Mouse (Mus musculus) forelimb bud, embryonic 11.5 days (tissue): ENCODE measurements at regions not wholly inside any gene's neighbourhood (a gene's known extent, or its start where the extent isn't known, plus 50 kb on each side); places are given as distances from the start of the nearest gene placed in this dataset.
A peak's percentile ranks its signal among the peaks of the same experiment; 100 is the strongest.

ENCODE experiments used
- DNase-seq: peaks from one replicate; pipeline ENCODE4 v3.0.0-alpha.2; 2012; ENCODE audit warnings: low read depth, low spot score

DNA sequence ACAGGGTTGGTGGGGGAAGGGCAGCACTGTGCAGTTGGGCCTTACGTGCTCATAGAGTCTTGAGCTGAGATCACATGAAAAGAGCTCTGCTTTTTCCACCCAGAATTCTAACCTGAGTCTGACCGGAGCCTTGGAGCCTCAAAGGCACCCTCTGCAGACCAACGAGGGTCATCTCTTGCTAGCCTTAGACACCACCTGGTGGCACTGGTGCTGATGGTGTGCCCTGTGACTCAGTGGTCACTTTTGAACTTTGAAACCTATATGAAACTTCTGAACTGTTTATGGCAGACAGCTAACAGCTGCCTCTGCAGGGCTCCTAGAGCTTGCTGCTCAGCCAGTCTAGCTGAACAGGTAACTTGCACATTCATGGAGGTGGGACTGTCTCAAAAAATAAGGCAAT is 118.5 kb downstream of the Zfp706 start:
- no peak for DNase-seq

DNA sequence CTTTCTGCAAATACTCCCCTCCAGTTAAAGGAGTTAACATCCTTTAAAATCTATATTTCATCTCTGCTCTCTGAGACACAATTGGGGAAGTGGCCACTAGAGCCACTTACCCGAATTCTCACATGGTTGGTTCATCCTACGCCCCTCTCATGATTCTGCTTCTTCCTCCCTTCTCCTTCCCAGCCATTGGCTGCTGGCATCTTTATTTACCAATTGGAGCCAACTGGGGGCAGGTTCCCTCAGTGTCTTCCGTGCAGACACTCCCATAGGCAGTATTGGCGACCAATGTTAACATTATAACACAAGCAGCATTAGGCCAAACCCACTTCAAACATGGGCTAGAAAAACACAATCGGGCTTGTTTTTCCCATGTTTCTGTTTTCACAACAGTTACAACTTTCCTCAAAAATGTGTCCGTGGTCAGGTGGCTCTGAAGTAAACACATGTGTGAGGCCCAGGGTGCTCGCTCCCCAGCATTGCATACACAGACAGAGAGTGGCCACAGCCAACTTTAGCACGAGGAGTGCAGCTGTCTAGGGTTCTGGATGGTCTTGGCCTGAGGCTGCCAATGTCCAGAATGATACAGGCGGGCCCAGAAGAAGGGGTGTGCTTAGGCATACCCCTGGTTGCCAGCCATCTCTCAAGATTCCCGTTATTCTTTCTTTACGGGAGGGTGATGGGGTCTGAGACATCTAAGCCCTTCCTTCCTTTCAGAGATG is 119.1 kb downstream of the Zfp706 start:
- no peak for DNase-seq

DNA sequence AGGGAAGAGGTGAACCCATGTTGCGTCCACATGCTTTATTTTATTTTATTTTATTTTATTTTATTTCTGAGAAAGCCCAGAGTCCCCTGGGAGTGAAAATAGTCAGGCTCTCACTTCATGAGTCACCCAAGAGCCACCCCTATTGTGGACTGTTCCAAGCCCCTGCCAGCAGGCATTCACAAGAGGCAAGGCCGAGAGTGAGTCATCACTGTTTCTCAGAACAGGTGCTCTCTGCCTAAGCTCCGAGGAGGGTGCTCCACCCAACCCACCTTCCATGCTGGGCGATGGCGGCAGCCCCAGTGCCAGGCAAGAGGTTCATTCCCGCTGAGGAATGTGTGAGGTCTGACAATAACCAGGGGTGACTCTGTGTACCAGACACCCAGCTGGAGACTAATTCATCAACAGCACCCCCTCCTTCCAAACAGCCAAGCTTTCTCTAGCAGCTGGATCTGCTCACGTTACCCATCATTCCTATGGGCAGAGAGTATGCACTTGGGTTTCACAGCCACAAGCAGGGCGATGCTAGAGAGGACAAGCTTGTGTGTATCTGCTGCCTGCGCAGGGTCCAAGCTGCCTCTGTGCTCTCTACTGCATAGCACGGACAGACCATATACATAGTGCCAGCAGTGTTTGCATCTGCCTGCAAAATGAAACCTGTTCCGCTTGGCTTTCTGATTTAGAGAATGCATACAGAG is 122.8 kb downstream of the Zfp706 start:
- no peak for DNase-seq

DNA sequence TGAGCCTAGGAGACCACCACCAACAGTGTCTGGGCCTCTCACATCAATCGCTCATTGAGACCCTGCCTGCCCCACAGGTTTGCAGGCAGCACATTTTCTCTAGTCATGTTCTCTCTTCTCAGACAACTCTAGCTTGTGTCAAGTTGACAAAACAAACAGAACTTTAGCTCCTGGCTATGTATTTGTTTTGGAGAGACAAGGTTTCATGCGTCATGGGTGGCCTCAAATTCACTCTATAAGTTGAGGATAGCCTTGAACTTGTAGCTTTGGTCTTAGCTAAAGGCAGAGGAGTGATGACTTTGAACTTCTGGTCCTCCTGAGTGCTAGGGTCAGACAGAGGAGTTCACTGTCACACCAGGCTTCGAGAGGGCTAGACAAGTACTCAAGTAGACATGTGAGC is 123.5 kb downstream of the Zfp706 start:
- DNase-seq: no peak

DNA sequence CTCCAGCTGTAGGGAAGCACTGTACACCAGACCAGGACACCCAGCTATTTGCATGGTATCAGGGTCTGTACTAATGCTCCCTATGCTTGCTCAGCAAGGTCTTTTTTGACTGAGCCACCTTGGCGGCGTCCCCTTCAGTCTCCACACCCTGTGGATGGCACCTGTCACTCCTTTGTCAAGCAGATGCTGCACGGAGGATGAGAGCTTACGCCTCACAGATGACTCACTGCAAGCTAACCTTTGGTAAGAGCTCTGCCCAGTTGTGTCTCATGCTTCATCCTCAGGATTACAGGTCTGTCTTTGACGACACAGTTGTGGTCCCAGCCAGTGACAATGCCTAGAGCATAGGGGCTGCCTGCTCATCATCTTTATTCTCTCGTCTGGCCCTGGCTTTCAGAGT is 124.4 kb downstream of the Zfp706 start:
- DNase-seq: no peak

DNA sequence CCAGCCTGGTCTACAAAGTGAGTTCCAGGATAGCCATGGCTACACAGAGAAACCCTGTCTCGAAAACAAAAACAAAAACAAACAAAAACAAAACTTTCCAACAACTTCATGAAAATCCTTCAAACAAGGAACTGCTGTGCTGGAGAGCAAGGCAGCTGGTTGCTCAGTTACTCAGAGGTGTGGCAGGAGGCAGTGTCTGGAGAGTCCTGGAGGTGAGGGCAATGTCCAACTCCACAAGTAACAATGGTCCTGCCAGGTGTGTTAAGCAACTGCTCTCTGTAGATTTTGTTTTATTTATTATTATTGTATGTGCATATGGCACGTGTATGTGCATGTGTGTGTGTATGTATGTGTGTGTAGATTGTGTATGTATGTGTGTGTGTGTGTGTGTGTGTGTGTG is 126.0 kb downstream of the Zfp706 start:
- DNase-seq: no peak

DNA sequence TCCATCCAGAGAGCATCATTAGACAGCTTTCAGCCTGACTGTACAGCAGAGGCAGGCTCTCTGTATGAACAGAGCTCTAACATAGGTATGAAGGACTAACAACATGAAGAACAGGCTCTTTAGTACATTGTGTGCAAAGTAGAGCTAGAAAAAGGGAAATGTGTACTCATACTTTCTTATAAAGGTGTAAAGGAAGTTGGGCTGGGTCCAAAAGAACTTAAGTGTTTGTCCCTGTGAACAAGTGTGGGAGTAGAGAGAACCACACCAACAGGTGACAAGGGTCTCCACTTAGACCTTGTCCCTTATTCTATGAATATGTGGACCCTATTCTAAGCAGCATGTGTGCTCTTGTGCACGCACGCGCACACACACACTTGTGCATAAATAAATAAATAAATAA is 127.0 kb downstream of the Zfp706 start:
- DNase-seq: no peak

DNA sequence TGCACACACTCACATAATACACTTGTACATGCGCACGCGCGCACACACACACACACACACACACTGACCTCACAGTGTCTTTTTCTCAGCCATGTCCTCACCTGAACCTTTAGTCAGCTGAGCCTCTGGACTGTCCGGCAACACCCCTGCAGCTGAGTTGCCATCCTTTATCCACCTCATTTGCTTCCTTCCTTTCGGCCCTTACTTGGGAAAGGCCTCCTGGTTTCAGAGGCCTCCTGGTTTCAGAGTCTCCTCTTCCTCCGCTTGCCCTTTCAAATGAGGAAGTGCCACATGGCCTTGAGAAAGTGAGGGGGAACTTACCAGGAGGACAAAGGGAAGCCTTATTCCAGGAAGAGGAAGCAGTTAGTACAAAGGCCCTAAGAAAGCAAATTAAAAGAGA is 128.0 kb downstream of the Zfp706 start:
- DNase-seq: no peak

DNA sequence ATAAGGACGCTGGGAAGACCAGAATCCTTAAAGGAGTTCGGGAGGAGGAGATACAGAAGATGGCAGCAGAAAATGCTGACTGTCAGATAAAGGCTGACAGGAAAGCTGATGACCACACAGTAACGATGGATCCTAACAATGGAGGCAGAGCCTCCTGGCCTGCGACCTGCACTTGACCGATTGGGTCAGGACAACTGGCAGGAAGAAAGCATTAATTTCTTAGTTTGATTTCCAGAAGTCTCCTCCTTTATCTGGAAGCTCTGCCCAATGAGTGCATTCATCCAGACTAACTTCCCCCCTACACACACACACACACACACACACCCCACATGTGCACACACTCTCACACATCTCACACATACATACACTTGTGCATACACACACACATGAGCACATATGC is 128.6 kb downstream of the Zfp706 start:
- DNase-seq: no peak

DNA sequence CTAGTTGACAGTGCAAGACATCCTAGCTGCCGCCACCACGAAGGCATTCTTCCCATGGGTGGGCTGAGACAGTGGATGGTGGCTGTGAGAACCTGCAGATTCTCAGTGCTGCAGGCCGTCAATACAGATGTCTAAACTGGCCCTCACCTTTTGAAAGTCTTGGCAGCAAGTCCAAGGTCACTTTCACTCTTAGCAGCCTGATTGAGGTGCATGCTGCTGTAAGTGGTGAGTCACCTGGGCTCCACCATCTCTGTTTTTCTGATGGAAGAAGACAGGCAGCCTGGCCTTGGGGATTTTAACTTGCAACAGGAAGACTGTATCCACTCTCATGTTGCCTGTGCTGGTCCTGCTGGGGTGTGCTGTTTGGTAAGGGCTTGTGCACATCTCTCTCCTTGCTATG is 129.3 kb downstream of the Zfp706 start:
- DNase-seq: no peak

DNA sequence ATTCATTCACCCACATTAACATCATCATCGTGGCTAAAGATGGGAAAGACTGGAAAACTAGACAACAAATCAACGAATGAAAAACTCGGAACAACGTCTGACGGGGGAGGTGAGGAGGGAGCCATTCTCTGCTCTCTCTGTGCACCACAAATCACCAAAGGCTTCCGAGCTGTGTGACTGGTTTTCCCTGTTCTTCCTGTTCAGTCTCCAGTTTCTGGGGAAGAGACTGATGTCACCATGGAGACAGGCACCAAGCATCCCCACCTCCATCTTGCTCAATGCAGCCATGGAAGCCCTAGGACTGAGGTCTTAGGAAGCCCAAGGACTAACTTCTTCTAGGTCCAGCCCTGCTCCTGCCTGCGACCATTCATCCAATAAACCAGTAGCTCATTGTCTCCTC is 130.1 kb downstream of the Zfp706 start:
- peak; percentile 33 for DNase-seq

DNA sequence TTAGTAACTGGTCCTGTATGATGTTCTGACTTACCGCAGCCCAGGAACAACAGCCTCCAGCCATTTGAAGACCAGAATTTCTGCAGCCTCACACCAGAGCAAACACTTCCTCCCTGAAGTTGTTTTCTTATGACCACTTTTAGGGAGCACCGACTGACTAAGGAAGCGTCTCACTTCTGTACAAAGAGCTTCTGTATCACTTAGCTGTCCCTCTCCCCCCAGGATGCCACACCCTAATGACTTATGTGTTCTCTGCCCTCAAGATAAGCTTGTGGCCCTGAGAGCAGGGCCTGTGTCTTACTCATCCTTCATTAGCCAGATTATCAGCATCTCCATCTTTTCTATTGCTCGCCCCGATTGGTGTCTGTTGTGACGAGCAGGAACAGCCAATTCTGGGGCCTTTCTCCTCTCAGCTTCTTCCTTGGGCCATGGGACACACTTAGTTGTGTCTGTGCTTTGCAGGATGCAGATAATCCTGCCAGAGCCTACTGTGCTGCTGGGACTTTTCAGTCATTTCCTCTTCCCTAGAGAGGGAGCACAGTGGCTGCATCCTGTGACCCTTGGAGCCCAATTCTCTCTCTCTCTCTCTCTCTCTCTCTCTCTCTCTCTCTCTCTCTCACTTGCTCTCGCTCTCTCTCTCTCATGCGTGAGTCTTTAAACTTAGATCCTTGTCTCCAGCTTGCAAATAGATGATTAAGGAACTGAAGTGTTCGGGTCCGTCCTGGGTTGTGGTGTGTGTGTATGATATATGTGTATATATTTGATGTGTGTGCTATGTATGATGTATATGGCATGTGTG is 131.4 kb downstream of the Zfp706 start:
- no peak for DNase-seq

DNA sequence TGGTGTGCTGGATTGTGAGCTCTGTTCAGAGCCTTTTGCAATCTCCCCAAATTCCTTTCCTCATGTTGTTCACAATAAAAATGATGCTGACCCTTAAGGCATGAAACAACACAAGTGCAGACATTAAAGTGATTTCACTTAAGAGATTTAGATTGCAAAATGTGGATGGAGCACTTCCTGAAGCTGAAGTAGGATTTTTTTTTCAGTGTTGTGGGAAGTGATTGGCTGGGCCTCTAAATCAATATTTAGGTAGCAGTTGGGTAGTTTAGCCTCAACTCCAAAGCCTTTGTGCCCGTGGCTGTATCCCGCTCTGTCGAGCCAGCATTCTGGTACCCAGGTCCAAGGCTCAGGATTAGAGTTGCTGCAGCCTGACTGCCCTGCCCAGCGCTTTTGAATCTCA is 133.0 kb downstream of the Zfp706 start:
- DNase-seq: no peak

DNA sequence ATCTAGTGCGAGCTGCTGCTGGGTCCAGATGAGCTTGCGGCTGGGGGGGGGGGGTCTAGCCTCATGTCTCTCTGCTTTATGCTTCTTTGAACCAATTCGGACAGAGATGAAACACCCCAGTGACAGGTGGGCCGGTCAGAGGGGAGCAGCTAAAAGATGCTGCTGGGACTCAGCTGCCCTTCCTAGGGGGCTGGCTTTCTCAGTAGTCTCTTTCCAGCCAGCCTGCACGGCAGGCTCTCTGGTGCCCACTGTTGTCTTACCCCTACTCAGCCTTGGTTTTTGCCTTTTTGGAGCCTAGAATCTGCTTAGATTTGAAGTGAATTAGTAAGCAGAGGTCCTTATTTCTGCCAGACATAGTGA is 133.7 kb downstream of the Zfp706 start:
- no peak for DNase-seq

DNA sequence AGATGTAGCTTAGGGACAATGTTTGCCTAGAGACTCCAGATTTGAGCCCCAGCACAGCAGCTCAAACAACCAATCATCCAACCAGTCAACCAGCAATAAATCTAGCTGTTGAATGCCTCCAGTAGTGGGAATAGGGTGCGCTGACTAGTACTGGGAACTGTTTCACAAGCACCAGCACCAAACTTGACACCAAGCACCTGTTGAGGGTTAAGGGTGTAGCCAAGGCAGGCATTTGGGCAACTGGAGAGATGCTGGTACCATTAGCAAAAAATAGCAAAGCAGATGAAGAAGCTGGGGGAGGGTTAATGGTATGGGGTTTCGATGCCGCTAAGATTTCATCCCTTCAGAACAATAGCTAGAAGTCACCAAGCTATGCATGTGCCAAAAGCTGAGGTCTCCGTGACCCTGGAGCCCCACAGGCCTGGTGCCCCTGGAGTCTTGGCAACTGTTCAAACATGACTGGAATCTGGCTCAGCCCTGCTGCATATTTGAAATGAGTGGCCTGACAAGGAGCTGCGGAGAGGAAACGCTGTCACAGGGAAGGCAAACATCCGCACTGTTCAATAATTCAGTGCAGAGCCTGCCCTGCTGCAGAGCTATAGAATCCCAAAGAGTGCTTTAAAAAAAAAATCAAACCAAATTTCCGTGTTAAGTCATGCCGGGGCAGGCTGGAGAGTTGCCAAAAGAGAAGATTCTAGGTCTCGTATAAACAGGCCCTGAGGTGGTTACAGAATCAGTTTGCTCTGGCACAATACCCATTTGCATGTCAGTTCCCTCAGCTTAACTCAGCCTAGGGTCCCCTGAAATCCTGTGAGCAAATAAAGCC is 134.3 kb downstream of the Zfp706 start:
- peak; percentile 36 for DNase-seq

DNA sequence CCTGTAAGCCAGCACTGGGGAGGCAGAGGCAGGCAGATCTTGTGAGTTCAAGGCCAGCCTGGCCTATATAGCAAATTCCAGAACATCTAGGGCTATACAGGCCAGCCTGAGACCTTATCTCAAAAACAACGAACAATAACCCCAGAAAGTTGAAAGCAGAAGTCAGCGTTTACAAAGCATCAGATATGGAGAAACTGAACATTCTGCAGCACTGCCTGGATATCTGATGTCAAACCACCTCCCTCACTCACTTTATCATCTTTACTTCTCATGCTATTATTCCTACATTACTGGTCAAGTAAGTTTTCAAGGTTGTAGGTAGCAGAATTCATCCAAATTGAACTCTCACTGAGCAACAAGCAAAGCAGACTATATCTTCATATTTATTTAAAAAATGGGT is 135.0 kb downstream of the Zfp706 start:
- DNase-seq: no peak

DNA sequence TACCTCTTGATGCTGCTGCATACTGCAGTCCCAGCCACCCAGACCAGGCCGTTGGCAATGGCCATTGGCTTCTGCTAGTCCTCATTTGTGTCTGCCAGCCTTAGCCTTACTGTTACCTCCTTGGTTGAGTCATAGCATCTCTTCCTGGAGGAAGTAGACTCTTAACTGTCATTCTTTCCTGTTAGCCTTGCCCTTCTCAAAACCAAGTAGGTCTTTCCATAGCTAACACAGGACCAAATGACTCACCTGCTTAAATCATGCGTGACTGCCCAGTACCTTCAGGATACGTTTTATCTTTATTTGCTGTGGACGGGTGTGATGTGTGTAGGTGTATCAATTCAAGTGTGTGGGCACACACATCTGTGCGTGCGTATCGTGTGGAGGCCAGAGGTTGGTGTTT is 136.9 kb downstream of the Zfp706 start:
- DNase-seq: no peak

DNA sequence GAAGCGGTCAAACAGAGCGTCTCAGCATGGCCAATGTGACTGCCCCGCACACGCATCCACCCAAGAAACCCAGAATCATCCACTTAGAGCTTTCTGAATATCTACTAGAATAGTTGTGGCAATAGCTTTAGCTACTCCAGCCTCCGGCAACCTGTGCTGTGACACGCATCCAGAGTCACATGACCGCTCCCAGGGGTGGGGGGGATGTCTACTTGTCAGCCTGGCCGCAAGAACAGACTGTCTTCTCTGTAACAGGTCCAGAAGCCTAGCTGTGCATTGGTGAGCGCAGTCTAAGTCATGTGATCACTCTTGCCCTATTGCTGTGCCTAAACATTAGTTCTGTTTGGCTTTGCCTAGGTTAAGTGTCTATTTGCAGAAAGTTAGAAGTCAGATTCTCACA is 137.5 kb downstream of the Zfp706 start:
- no peak for DNase-seq

DNA sequence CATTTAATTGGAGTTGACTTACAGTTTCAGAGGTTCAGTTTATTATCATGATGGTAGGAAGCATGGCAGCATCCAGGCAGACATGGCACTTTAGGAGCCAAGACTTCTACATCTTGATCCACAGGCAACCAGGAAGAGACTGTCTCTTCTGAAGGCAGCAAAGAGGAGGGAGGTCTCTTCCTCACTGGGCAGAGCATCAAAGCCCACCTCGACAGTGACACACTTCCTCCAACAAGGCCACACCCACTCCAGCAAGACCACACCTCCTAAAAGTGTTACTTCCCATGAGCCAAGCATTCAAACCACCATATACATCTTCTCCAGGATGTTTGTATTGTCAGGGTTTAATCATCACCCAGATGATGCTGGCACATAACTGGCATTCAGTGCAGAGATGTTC is 141.5 kb downstream of the Zfp706 start:
- DNase-seq: no peak

DNA sequence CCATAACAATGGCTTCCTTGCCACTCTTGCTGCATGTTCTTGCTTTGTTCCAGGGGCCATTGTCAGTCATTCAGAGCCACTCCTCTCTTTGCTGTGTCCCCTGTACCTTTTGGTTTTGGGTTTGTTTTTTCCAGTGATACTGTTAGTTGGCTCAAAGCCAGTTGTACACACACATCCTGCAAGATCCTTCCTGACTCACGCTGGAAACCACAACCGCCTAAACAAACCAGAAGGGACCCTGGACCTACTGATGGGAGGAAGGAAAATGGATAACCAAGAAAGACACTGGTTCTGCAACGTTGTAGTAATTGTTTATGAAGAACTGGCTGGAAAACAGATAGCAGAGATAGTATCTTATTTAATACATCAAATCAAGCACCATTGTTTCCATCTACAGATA is 142.2 kb downstream of the Zfp706 start:
- no peak for DNase-seq

DNA sequence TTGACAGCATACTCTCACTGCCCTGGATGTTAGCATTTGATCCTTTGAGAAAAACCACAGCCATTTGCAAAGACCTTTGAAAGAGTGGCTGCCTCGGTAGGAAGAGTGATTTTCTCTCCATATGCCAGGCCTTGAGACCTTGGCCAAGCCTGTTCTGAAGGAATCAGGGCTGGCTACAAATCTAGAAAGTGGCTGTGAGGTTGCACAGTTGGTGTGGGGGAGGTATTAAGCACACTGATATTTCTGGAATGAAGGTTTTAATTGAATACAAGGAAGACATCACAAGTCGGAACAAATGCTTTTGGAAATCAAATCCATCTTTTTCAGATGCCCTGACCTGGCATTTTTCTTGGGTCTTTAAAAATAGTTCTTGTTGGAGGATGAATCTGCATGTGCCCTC is 143.5 kb downstream of the Zfp706 start:
- DNase-seq: no peak

DNA sequence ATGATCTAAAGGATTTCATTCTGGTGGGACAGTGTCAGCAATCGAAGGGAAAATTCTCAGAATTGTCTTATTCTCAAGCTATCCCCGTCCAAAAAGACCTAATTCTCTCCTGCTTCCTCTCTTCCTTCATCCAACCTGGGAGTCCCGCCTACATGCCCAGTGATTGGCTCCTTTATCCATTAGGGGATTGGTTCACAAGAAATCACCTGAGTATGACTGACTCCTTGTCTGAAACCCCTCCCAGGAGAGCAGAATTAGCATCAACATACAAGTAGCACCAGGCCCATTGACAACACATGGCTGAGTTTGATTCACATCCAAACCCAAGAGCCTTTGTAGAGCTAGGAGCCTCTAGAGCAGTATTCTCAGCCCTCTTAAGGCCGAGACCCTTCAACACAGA is 148.9 kb downstream of the Zfp706 start:
- no peak for DNase-seq
